In genomic region chr1:182068136-182068535, GRCm38 (mm10) we compare ENCODE assay signal across 14 mouse cellular contexts. TPM values are rescaled to one million over a fixed set of nuclear protein-coding genes. Genes with fewer than 3 reads are reported as not detected.
A peak's percentile ranks its signal among the peaks of the same experiment; 100 is the strongest.
DNase-seq lines count a peak whose midpoint lies in the region.
"Had no signal": no experiment of that assay in that cellular context is flagged by ENCODE, and none has a peak within 500 bp of the region (broad histone marks: within the 10 kb centered on the region; RNA-seq: fewer than 3 reads in every experiment).

No protein-coding gene starts in this region.

- intact Hi-C loops in gastrocnemius, postnatal 14 days (cut with DNase I; ENCODE audit: low total_unique reads), result no loop called here

- DNase-seq in adrenal gland, adult 2 months, result peak; percentile 37
- DNase-seq in adrenal gland, adult 18-20 months (ENCODE audit: low spot score in 2 of 2), result no peak
- peak; percentile 43 for DNase-seq in gastrocnemius, postnatal 14 days
- DNase-seq in gastrocnemius, postnatal 4 days (ENCODE audit: low spot score in 2 of 2), result no peak
- peak; percentile 57 for DNase-seq in NIH3T3 (ENCODE audit: low read depth)
- DNase-seq in gastrocnemius, postnatal 25 days, result peak; percentile 44
- DNase-seq in cerebellum, adult 11 months, result no peak
- no peak for DNase-seq in spleen, postnatal 36 days (ENCODE audit: low spot score in 2 of 2)
- DNase-seq: adrenal gland, postnatal 25 days; cerebellum, adult 8-10 months; cerebellum, postnatal 14 days; embryo, embryonic 11 days; forebrain, postnatal 0 days; kidney, adult 2 months had no signal

RNA-seq across cellular contexts. Expression of gene Enah, which starts 48.3 kb away (rescaled TPM):
- total RNA-seq in adrenal gland, adult 2 months (2021), result 10 to 100 TPM; 64.5 to 69.0 TPM
- 17.3 and 21.9 TPM in 2 replicates for polyA plus RNA-seq in adrenal gland, adult 2 months (2012; rRNA removed)
- 10 to 100 TPM; 66.5 to 68.8 TPM for total RNA-seq in adrenal gland, adult 18-20 months (2021)
- total RNA-seq in gastrocnemius, postnatal 14 days (2021), result 100 to 1,000 TPM in 1 of 2 experiments, 10 to 100 TPM in 1; 57.5 to 119 TPM
- 100 to 1,000 TPM; 164 to 179 TPM for total RNA-seq in gastrocnemius, postnatal 4 days (2021)
- 10 to 100 TPM; 66.5 to 89.1 TPM for total RNA-seq in gastrocnemius, postnatal 25 days (2021)

RNA-seq across cellular contexts. Expression of gene Srp9, which starts 56.4 kb away (rescaled TPM):
- total RNA-seq in adrenal gland, adult 2 months (2021), result 10 to 100 TPM; 46.4 to 64.9 TPM
- 22.7 and 29.6 TPM in 2 replicates for polyA plus RNA-seq in adrenal gland, adult 2 months (2012; rRNA removed)
- 10 to 100 TPM; 48.5 to 62.1 TPM for total RNA-seq in adrenal gland, adult 18-20 months (2021)
- 10 to 100 TPM; 36.2 to 39.1 TPM for total RNA-seq in gastrocnemius, postnatal 14 days (2021)
- 10 to 100 TPM; 50.6 to 53.4 TPM for total RNA-seq in gastrocnemius, postnatal 4 days (2021)
- total RNA-seq in gastrocnemius, postnatal 25 days (2021), result 10 to 100 TPM; 34.6 to 37.0 TPM

Comparison
In these comparisons a context has a peak if more than half of its experiments do, and no peak if none do; other contexts are left out.
1. DNase-seq: peak in adrenal gland, adult 2 months (single experiment), gastrocnemius, postnatal 14 days (single experiment), NIH3T3 (single experiment) and gastrocnemius, postnatal 25 days (single experiment); none in adrenal gland, adult 18-20 months (0 of 2), gastrocnemius, postnatal 4 days (0 of 2), cerebellum, adult 11 months (single experiment) and spleen, postnatal 36 days (0 of 2).